Mouse (Mus musculus) small intestine, adult 2 months (tissue): ENCODE results near the gene Bmpr1b.

Source experiments
- CTCF ChIP-seq: fragments of 200-500 bp; IDR thresholded peaks from 2 replicates; pipeline ENCODE4 v1.5.1; 2012; ENCODE audit warnings: low read depth, mild to moderate bottlenecking, control low read depth, inconsistent platforms, low read length, moderate library complexity, mixed read lengths; ENCODE audit not compliant: insufficient replicate concordance, insufficient read length; ENCODE audit errors: extremely low read depth
- POLR2A ChIP-seq: fragments of 200-500 bp; IDR thresholded peaks from 2 replicates; pipeline ENCODE4 v1.6.1; 2012; ENCODE audit warnings: low read depth, mild to moderate bottlenecking, control low read depth, inconsistent platforms, low read length, moderate library complexity

DNA sequence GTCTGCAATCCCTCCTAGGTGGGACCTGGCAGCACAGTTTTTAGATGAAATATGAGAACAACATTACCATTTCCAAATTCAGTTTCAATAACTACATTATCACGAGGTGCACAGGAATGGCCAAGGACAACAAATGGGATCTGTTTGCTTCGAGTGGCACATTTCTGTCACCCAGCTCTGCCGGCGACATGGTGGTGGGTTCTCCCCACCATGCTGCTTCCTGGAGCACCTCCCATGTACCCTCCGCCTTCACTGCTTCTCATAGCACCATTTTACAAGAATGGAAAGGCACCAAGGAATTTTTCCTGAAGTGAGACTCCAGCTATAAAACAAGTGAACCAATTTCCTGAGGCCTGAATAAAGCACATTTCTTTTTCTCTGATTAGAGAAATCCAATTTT is 108.0 kb downstream of the Bmpr1b start:
- TF ChIP-seq POLR2A, result no peak
- TF ChIP-seq CTCF, result no peak
